Mouse (Mus musculus): ENCODE data around the gene Ksr1. TPM values are rescaled to one million over a fixed set of nuclear protein-coding genes. Genes with fewer than 3 reads are reported as not detected.

The Ksr1 gene
- polyA plus RNA-seq, 1 experiment from 2014 or later: 4.7 TPM

DNA sequence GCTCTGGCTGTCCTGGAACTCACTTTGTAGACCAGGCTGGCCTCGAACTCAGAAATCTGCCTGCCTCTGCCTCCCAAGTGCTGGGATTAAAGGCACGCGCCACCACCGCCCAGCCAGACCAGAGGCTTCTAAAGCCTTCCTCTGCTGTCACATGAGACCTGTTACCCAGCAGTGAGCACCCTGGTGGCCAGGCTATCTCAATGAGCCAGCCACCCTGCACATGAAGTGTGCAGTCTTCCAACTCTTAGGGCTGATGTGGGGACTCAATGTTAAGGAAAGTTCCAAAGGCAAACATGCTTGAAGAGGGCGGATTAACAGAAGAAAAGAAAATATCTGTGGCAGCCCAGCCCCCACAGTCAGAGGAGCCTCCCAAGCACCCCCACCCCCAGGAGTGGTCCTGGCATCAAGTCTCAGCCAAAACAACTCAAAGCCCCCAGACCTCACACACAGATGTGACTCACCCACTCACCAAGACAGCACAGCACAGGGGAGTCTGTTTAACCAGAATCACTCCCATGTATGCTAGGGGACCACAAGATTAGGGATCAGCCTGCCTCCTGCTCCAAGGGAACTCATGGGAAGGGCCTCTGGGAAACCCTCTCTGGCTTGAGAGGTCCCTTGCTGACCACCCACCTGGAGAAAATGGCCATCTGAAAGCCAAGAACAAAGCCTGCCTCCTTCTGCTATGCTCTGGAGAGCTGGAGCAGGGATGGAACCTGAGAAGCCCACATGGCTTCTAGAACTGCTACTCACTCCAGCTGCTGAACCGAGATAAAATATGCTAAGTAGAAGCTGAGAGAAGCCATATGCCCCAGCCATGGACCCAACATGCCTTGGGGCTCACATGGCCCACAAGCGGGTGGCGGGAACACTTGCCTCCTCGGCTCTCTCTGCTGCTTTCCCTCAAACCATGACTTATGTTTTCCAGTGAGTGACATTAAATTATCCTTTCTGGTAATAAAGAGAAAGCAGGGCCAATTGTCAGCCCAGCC is 91.8 kb downstream of the Ksr1 start:
- no peaks in the 10 kb centered on the region for H3K36me3 ChIP-seq (replicated peaks)
- 76% methylated on average over 9 of the region's 9 CpGs for WGBS
- H3K9ac ChIP-seq: no peak overlapping the region
- no peaks in the 10 kb centered on the region for H3K9me3 ChIP-seq
- peaks cover 36% of the 10 kb centered on the region for H3K4me1 ChIP-seq
- H3K4me2 ChIP-seq: no peak overlapping the region
- H3K27ac ChIP-seq: 0 out of 2 replicates have a peak overlapping the region, but pooled peaks have one; percentile 14
- no peak overlapping the region for H3K4me3 ChIP-seq (replicated peaks)
- ATAC-seq (ENCODE audit: low FRiP score): no peak
- no peaks in the 10 kb centered on the region for H3K27me3 ChIP-seq

GRCm38 (mm10) chr11:79053437-79053836 is 92.8 kb downstream of the Ksr1 start:
- no peak for ATAC-seq (ENCODE audit: low FRiP score)
- Histone ChIP-seq H3K27ac (no peak overlapping the region), H3K9me3 (no peaks in the 10 kb centered on the region), H3K4me3 (replicated peaks) (no peak overlapping the region), H3K9ac (no peak overlapping the region), H3K27me3 (no peaks in the 10 kb centered on the region), H3K4me2 (no peak overlapping the region), H3K4me1 (peaks cover 34% of the 10 kb centered on the region), H3K36me3 (replicated peaks) (no peaks in the 10 kb centered on the region)

- H3K9ac ChIP-seq: no peak overlapping the region
- H3K4me2 ChIP-seq: no peak overlapping the region
- no peaks in the 10 kb centered on the region for H3K27me3 ChIP-seq
- 53% methylated on average over 6 of the region's 6 CpGs for WGBS
- H3K4me1 ChIP-seq: peaks cover 27% of the 10 kb centered on the region
- no peaks in the 10 kb centered on the region for H3K36me3 ChIP-seq (replicated peaks)
- H3K9me3 ChIP-seq: no peaks in the 10 kb centered on the region
- no peak overlapping the region for H3K4me3 ChIP-seq (replicated peaks)
- no peak for ATAC-seq (ENCODE audit: low FRiP score)
- no peak overlapping the region for H3K27ac ChIP-seq
These were observed 93.4 kb downstream of the Ksr1 start for GRCm38 (mm10) chr11:79052769-79053168.

GRCm38 (mm10) chr11:79051522-79051921 is 94.7 kb downstream of the Ksr1 start:
- no peaks in the 10 kb centered on the region for H3K27me3 ChIP-seq
- no peak overlapping the region for H3K27ac ChIP-seq
- 96% methylated on average over 9 of the region's 9 CpGs for WGBS
- H3K4me2 ChIP-seq: no peak overlapping the region
- H3K9ac ChIP-seq: no peak overlapping the region
- no peaks in the 10 kb centered on the region for H3K9me3 ChIP-seq
- H3K4me1 ChIP-seq: peaks cover 30% of the 10 kb centered on the region
- no peak for ATAC-seq (ENCODE audit: low FRiP score)
- H3K36me3 ChIP-seq (replicated peaks): no peaks in the 10 kb centered on the region
- no peak overlapping the region for H3K4me3 ChIP-seq (replicated peaks)

GRCm38 (mm10) chr11:79050781-79051507 is 95.3 kb downstream of the Ksr1 start:
- H3K4me3 ChIP-seq (replicated peaks): no peak overlapping the region
- no peaks in the 10 kb centered on the region for H3K9me3 ChIP-seq
- 92% methylated on average over 16 of the region's 16 CpGs for WGBS
- no peaks in the 10 kb centered on the region for H3K36me3 ChIP-seq (replicated peaks)
- no peak overlapping the region for H3K9ac ChIP-seq
- peaks cover 35% of the 10 kb centered on the region for H3K4me1 ChIP-seq
- no peak for ATAC-seq (ENCODE audit: low FRiP score)
- no peak overlapping the region for H3K27ac ChIP-seq
- no peaks in the 10 kb centered on the region for H3K27me3 ChIP-seq
- no peak overlapping the region for H3K4me2 ChIP-seq

DNA sequence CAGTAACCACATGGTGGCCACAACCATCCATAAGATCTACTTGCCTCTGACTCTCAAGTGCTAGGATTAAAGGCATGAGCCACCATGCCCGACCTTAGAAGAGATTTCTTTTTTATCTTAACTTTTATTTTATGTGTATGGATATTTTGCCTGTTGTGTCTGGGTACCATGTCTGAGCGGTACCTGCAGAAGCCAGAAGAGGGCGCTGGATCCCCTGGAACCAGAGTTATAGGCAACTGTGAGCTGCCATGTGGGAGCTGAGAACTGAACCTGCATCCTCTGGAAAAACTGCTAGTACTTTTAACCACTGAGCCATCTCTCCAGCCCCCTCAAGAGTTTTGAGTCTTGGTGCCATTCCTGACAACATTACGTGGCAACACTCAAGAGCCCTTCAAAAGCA is 97.3 kb downstream of the Ksr1 start:
- Histone ChIP-seq H3K36me3 (replicated peaks) (no peaks in the 10 kb centered on the region; the same call in 1 of the 2 replicates), H3K9ac (no peak overlapping the region), H3K4me2 (no peak overlapping the region), H3K27me3 (no peaks in the 10 kb centered on the region), H3K27ac (no peak overlapping the region), H3K4me3 (replicated peaks) (no peak overlapping the region), H3K9me3 (no peaks in the 10 kb centered on the region), H3K4me1 (peaks cover 23% of the 10 kb centered on the region)
- WGBS: 82% methylated on average over 4 of the region's 4 CpGs
- no peak for ATAC-seq (ENCODE audit: low FRiP score)

DNA sequence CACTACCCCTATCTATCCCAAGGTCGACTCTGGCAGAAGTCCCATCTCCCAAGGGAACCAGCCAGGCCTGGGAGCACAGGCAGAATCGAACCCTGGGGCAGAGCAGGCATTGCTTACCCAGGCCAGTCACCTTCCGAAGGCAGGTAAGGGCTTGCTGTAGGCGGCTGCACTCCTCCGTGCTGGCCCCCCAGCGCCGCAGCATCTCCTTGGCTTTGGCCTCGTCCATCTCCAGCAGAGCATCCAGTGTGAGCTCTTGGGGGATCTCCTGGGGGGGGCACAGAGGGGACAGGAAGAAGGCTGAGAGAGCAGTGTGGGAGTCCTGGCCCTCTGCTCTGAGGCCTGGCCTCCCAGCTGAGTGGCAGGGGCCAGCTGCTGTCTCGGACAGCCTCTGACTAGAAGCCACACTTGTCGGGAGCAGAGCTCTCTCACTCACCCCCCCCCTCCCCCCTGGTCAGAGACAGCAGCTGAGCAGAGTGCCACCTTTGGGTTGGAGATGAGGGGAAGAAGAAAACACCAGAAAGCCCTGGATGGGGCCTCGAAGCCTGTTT is 99.0 kb downstream of the Ksr1 start:
- Histone ChIP-seq H3K9ac (no peak overlapping the region), H3K9me3 (no peaks in the 10 kb centered on the region), H3K36me3 (replicated peaks) (peaks cover 3% of the 10 kb centered on the region; the same call in 1 of the 2 replicates), H3K27me3 (no peaks in the 10 kb centered on the region), H3K4me3 (replicated peaks) (no peak overlapping the region), H3K4me2 (no peak overlapping the region), H3K27ac (peak overlapping the region; percentile 31; the same call in 1 of the 2 replicates), H3K4me1 (peaks cover 15% of the 10 kb centered on the region)
- no peak for ATAC-seq (ENCODE audit: low FRiP score)
- WGBS: 73% methylated on average over 11 of the region's 11 CpGs

DNA sequence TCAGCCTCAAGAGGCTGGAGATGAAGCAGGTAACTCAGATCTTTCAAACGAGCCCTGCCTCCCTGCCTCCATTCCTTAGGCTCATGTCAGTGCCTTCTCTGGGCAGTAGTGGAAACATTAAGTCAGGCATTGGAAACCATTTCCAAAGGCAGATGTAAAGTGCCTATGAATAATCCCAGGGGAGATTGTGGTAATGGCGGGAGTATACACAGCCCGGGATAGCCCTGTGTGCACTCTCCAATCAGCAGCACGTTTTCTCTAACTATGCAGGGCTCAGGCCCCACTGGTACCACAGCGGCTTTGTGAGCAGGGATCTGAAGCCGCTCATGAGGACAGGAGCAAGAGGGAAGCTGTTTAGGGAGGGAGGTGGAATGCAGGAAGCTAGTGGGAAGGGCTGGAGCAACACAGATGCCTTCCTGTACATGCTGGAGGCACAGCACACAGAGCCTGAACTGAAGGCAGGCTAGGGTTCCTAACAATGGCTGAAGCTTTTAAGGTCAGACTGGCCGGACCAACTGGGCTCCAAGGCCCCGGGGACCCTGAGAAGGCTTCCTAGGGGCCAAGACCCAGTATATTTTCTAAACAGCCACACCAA is 99.5 kb downstream of the Ksr1 start:
- peaks cover 3% of the 10 kb centered on the region; the same call in 1 of the 2 replicates for H3K36me3 ChIP-seq (replicated peaks)
- no peak overlapping the region for H3K4me2 ChIP-seq
- H3K27me3 ChIP-seq: no peaks in the 10 kb centered on the region
- H3K4me1 ChIP-seq: peaks cover 20% of the 10 kb centered on the region
- ATAC-seq (ENCODE audit: low FRiP score): no peak
- H3K9ac ChIP-seq: no peak overlapping the region
- no peak overlapping the region for H3K4me3 ChIP-seq (replicated peaks)
- 60% methylated on average over 8 of the region's 8 CpGs for WGBS
- no peaks in the 10 kb centered on the region for H3K9me3 ChIP-seq
- peak overlapping the region; percentile 31; the same call in 1 of the 2 replicates for H3K27ac ChIP-seq

- Histone ChIP-seq H3K4me2 (no peak overlapping the region), H3K9ac (no peak overlapping the region), H3K27me3 (no peaks in the 10 kb centered on the region), H3K4me3 (replicated peaks) (no peak overlapping the region), H3K9me3 (no peaks in the 10 kb centered on the region), H3K36me3 (replicated peaks) (peaks cover 15% of the 10 kb centered on the region; the same call in 1 of the 2 replicates), H3K27ac (no peak overlapping the region), H3K4me1 (peaks cover 20% of the 10 kb centered on the region)
- no peak for ATAC-seq (ENCODE audit: low FRiP score)
- WGBS: 90% methylated on average over 9 of the region's 9 CpGs
These were observed 101.0 kb downstream of the Ksr1 start for GRCm38 (mm10) chr11:79045231-79045630.

- no peak overlapping the region for H3K9ac ChIP-seq
- H3K27ac ChIP-seq: no peak overlapping the region
- peaks cover 20% of the 10 kb centered on the region for H3K4me1 ChIP-seq
- H3K9me3 ChIP-seq: no peaks in the 10 kb centered on the region
- peaks cover 15% of the 10 kb centered on the region; the same call in 1 of the 2 replicates for H3K36me3 ChIP-seq (replicated peaks)
- no peak overlapping the region for H3K4me2 ChIP-seq
- 97% methylated on average over 25 of the region's 25 CpGs for WGBS
- H3K27me3 ChIP-seq: no peaks in the 10 kb centered on the region
- no peak for ATAC-seq (ENCODE audit: low FRiP score)
- no peak overlapping the region for H3K4me3 ChIP-seq (replicated peaks)
These were observed 101.4 kb downstream of the Ksr1 start for GRCm38 (mm10) chr11:79044798-79045197.

GRCm38 (mm10) chr11:79041908-79042430 is 104.2 kb downstream of the Ksr1 start:
- no peaks in the 10 kb centered on the region for H3K27me3 ChIP-seq
- peaks cover 19% of the 10 kb centered on the region for H3K4me1 ChIP-seq
- no peak overlapping the region for H3K27ac ChIP-seq
- H3K4me2 ChIP-seq: no peak overlapping the region
- no peak overlapping the region for H3K4me3 ChIP-seq (replicated peaks)
- H3K9me3 ChIP-seq: no peaks in the 10 kb centered on the region
- WGBS: 48% methylated on average over 14 of the region's 14 CpGs
- no peak overlapping the region for H3K9ac ChIP-seq
- peaks cover 15% of the 10 kb centered on the region; the same call in 1 of the 2 replicates for H3K36me3 ChIP-seq (replicated peaks)
- ATAC-seq (ENCODE audit: low FRiP score): no peak

Measured in forebrain, embryonic 12.5 days (tissue).